Mouse (Mus musculus) layer of hippocampus, adult 8-10 months (tissue): Measurements from ENCODE around the gene Bphl. TPM values are rescaled to one million over a fixed set of nuclear protein-coding genes. Genes with fewer than 3 reads are reported as not detected.
A peak's percentile ranks its signal among the peaks of the same experiment; 100 is the strongest.
"Not testable (repeated sequence)": the region's sequence is repeated elsewhere in the genome, so short reads cannot be mapped to it uniquely, and the experiment has no call there.

Source experiments
- DNase-seq, 2 experiments: peaks; one replicate each; pipeline ENCODE4 v3.0.0; 2022; ENCODE audit warnings: low spot score in 2 of 2
- total RNA-seq, 4 experiments: library from RNA; stranded (reverse); gene quantifications; 2 replicates each; pipeline ENCODE4 v1.2.4; 2022

Bphl gene
- total RNA-seq, 4 experiments from 2014 or later: 43.5 to 64.1 (median 62.3) TPM

GRCm38 (mm10) chr13:34051692-34052091 is 14.3 kb downstream of the Bphl start:
- DNase-seq: no peak

- no peak for DNase-seq
These were observed 16.4 kb downstream of the Bphl start for GRCm38 (mm10) chr13:34053673-34054282.

DNA sequence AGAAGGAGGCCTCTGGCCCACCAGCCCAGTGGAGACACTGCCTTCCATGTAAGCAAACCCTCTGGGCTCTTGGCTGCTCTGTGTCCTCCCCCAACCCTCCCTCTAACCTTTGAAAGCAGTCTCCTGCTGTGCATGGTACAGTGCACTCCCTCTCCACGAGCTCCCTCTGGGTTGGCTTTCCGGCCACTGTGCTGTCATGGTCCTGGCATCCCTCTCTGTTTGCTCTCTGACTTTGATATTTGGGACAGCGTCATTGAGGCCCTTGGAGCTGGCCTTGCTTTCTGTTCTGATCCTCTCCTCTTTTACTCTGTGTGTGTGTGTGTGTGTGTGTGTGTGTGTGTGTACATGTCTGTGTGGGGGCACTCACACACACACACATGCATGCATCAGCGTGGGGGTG is 17.0 kb downstream of the Bphl start:
- DNase-seq: no peak

DNA sequence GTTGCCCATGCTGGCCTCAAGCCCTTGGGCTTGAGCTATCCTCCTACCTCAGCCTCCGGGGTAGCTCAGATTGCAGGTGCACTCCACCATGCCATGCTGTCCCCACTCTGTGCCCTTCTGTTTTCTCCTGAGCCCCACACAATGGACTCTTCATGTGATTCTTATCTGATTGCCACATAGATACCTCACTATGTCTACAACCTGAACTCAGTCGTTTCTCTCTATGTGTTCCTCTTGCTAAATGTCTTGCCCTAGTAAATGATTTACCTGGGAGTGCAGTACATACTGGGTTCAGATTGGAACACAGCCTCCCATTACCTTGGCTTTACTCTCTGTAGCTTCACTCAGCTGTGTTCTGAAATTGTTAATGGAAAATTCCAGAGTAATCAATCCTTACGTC is 17.6 kb downstream of the Bphl start:
- no peak for DNase-seq

GRCm38 (mm10) chr13:34057252-34057651 is 19.9 kb downstream of the Bphl start:
- DNase-seq: no peak

DNA sequence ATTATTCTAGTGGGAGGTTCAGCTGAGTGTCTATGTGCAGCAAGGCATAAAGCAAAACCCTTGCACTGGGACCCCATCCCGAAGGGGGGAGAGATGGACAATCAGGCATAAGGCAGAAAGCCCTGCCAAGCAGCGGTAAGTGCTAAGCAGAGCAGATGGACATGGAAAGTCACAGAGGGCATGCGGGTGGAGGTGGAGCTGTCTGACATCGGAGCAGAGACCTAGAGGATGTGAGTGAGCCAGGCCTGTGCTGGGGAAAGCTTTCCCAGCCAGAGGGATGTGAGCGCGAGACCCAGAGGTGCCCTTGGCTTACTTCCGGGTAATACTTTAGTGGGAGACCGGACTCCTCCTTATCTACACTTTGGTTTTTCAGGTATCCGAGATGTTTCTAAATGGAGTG is 22.7 kb downstream of the Bphl start:
- DNase-seq: no peak

DNA sequence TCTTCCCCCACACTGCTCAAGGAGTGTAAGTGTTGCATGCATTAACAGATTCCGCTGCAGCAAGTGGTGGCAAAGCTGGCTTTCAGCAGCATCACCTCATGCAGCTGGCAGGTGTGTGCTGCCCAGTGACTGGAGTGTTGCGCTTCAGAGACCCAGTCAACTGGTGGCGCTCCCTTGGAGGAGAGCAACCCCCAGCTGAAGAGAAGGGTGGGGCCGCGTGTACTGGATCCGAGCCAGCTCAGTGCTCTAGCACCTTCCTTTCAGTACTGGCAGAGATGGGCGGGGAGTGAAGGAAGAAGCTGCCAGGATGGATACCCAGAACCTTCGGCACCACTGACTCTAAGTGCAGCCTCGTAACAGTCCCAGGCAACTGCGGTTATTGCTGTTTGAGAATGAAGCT is 25.1 kb downstream of the Bphl start:
- no peak for DNase-seq

- DNase-seq: no peak
These were observed 29.0 kb downstream of the Bphl start for GRCm38 (mm10) chr13:34066351-34066750.

- no peak for DNase-seq
These were observed 32.9 kb downstream of the Bphl start for GRCm38 (mm10) chr13:34070296-34070695.

DNA sequence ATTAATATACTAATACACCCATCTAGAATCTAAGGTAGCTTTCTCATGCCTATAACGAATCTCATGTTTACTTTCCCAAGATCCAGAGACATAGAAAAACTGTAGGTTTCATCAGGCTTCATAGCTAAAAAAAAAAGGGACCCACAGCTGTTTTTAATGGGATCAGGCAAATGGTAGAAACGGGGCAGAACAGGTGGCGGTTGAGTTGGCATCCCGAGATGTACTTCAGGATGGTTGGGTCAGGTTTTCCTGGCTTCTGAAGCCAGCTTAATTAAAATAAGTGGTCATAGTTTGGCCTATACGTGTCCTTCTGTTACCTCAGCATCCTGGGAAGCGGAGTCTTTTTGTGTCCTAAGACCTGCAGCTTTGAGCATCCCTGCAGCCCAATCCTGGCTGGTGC is 34.4 kb downstream of the Bphl start:
- no peak for DNase-seq

- no peak for DNase-seq
These were observed 35.5 kb downstream of the Bphl start for GRCm38 (mm10) chr13:34072847-34073246.

GRCm38 (mm10) chr13:34074441-34074840 is 37.0 kb downstream of the Bphl start:
- not testable (repeated sequence) for DNase-seq

- DNase-seq: not testable (repeated sequence)
These were observed 38.5 kb downstream of the Bphl start for GRCm38 (mm10) chr13:34075893-34076292.

- DNase-seq: peak; percentile 60 to 61
These were observed 39.4 kb downstream of the Bphl start for GRCm38 (mm10) chr13:34076561-34077491.

DNA sequence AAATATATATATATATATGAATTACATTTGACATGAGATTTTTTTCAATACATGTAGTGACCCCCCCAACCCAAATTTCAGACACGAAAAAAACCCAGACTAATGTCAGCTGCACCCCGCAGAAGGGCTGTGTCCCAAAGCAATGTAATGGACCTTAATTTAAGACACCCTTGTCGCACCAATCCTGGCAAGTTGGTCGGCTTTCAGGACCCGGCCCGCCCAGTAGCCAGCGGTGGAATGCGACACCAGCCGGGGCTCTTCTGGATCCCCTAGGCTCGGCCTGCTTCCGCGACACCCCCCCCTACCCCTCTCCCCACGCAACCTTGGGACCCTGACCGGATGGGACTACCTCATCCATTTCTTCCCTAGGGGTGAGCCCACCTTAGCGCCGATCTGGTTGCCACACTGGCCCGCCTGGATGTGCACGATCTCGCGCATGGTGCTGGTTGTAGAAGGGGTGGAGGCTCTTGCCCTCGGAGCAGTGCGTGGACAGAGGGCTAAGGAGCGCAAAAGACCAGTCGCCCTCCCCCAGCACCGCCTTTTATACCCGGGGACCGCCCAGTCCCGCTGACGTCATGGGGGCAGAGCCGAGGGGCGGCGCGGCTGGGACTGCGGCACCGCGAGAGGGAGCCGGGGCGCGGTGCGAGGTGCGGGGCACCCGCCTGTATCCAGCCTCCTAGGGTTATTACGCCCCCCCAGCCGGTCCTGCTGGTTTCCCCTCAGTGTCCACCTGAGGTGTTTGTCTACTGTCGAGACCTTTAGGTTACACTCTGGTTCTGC is 40.3 kb downstream of the Bphl start, which contains the start of gene Tubb2a:
Gene Tubb2a (minus strand): TSS at position 516 of the 780 bp plus-strand sequence.
- DNase-seq: peak; percentile 87 to 91

DNA sequence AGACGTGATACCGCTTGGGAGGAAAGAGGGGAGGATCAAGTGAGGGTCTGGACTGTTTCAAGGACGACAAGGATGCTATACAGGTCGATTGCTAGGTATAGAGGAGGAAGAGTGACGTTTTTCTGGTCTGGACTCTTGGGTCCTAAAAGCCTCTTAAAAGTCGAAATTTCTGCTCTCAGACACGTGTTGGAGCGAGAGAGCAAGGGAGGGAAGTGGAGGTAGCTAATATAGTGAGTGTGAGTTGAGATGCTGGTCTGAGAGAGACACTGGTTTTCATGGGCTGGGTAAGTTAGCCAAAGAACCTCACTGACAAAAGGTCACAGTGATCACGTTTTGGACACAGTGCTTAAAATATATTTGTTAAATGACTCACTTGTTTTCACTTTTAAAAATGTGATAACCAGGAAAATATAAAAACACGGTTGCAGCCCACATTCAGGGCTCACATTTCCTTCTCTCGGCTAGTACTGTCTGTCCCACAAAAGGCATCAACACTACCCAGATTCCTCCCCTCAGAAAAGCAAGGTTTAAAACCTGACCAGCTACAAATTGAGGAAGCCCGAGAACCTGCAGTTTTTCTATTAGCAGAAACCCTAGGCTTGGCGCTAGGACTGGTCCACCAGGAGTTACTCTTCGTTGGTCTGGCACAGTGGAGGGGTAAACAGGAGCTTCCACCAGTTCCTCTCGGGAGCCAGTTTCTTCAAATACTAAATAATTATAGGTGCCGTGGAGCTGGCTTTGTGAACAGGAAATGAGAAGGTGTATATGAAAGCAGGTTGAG is 41.3 kb downstream of the Bphl start:
- no peak for DNase-seq

DNA sequence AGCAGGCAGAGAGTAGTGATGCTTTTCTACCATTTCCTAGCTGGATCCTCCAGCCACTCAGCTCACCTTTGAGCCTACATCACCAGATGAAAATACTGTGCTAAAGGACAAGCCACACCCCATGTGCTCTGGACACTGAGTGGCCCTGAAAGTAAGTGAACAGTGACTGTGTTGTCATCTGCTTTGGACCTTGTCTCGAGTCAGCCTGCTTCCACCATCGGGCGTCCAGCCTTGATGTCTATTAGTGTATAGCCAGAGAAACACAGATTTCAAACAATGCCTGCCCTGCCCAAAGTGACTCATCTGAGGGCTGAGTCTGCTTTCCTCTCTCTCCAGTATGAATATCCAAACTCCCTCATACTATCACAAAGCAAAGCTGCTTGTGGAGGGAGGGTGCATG is 42.4 kb downstream of the Bphl start:
- DNase-seq: no peak

DNA sequence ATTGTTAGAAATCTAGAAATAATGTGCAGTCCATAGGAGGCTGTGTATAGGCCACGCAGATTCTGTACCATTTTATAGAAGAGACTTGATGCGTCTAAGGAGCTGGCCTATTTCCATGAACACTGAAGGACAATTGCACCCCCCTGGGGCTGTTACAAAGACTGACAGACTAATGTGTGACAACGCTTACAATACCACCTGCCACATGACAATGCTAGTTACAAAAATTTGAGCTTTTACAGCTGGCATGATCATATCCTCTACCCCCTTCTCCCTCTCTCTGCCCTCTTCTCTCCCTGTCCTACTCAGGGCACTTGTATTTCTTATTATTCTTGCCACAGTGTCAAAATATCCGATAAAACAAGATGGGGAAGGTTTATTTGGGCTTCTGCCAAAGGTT is 44.5 kb downstream of the Bphl start:
- DNase-seq: no peak

- DNase-seq: no peak
These were observed 46.8 kb downstream of the Bphl start for GRCm38 (mm10) chr13:34084026-34084750.

- no peak for DNase-seq
These were observed 49.8 kb downstream of the Bphl start for GRCm38 (mm10) chr13:34087052-34087812.
